Mouse (Mus musculus): ENCODE measurements around the gene Nol10.

DNA sequence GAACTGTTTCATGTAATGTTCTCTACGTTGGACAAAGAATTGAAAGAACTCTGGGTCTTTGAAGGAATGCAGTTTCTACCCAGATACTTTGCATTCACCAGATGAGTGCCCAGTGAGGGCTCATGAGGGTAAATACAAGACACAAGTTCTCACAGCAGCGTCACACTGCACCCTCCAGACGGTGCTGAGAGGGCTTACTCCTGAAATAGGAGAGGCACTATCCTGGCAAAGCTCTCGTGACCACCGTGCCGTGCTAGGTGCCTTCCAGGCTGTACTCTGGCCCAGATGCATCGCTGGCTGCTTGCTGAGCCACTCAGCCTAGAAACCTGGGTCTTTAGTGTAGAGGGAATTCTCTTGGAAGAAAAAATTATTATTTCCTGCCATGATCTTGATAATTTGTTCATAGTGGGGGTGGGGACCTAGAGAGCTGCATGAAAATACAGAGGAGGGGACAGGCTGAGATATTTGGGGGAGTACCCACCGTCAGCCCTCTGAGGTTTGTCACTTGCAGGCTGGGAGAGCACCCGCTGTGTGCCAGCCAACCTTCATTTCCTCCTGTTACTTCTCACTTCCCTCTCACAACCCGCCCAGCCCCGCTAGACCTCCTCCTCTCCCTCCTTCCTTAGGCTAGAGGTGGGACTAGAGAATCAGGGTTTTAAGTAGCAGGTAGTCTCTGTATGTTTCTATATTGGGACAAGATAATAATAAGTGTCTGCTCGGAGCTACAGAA lies 63.7 kb downstream of the Nol10 start:
- TF ChIP-seq CTCF (IDR thresholded peaks at IDR 0.05; ENCODE audit: low read depth): no peak
- TF ChIP-seq EP300 (IDR thresholded peaks at IDR 0.05; ENCODE audit: low read depth): no peak

Data from liver, postnatal 0 days (tissue).